8 mouse cellular contexts compared by ENCODE assay signal in the genomic region with DNA sequence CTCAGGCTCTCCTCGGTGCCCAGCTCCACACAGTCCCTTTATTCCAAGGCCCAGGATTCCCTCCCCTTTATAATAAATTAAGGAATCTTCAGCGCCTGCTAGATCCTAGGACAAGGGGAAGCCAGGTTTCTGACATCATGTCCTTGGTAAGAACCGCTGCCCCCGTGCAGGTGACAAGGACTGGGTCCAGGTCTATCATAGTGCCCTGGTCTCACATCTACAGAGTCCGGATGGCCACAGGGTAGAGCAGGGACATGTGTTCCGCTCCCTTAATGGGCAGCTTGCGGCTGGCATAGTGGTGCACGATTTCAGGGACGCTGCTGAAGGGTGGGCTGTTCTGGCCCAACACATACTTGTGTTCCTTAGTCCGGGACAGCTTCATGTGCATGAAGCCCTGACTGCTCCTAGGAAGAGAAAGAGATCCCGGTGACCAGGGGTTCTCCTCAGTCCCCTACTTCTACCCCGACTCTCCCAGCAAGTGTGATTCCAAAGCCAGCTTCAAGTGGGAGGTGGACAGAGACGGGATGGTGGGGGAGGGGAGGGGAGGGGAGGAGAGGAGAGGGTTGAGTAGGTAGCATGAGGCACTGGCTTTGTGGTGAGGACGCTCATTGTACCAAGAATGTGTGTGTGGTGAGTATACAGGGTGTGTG. TPM values are rescaled to one million over a fixed set of nuclear protein-coding genes. Genes with fewer than 3 reads are reported as not detected.
DNase-seq lines count a peak whose midpoint lies in the region; ATAC-seq and TF ChIP-seq lines count a peak whose summit lies in the region.

No protein-coding gene starts in this region.

- peak overlapping the region; percentile 58 for H3K4me2 ChIP-seq in hindbrain, embryonic 14.5 days (replicated peaks)

- peaks cover 56% of the 10 kb centered on the region for H3K4me1 ChIP-seq in hindbrain, embryonic 14.5 days (replicated peaks; ENCODE audit: control insufficient read depth, insufficient read depth, low read length)

- 7% methylated on average over 14 of the region's 14 CpGs for WGBS in hindbrain, embryonic 14.5 days
- WGBS in macrophage (ENCODE audit: missing documents), result 38% methylated on average over 14 of the region's 14 CpGs

- peak; percentile 8 for ATAC-seq in Patski
- peak; percentile 41 for ATAC-seq in hindbrain, embryonic 14.5 days (ENCODE audit: low FRiP score)

- intact Hi-C loops in left cerebral cortex, postnatal 14 days (cut with DNase I), result loop anchor here (2.0 kb wide), 1 partner anchor 20 kb away; a partner anchor contains a TSS

- CTCF ChIA-PET in Patski (lab: Charles Lee), result interaction anchor here (1.2 to 3.1 kb wide), 4 partner anchors 9 to 29 kb away, joined by 4 to 19 read pairs (median 5); no protein-coding TSS in a partner anchor

- H3K79me2 ChIP-seq in macrophage (ENCODE audit: inconsistent target), result no peaks in the 10 kb centered on the region

- peak overlapping the region; percentile 84 for H3K9ac ChIP-seq in hindbrain, embryonic 14.5 days

- in situ Hi-C loops in Patski (cut with MboI; ENCODE audit: low pct_unique_long_range_greater_than_20kb), result no loop called here

- peak; percentile 36 to 54 for DNase-seq in left cerebral cortex, postnatal 14 days (ENCODE audit: low spot score in 2 of 2)
- DNase-seq in left cerebral cortex, adult 11 months (ENCODE audit: low spot score), result no peak
- no peak for DNase-seq in Patski (ENCODE audit: low read depth, low spot score)
- peak; percentile 69 for DNase-seq in embryo, embryonic 10.5 days (ENCODE audit: low spot score)
- no peak for DNase-seq in hindbrain, embryonic 14.5 days (ENCODE audit: low spot score)
- DNase-seq in thymus, postnatal 36 days, result peak; percentile 20 to 35
- DNase-seq in layer of hippocampus, postnatal 36 days, result no peak

- no peaks in the 10 kb centered on the region for H3K9me3 ChIP-seq in hindbrain, embryonic 14.5 days (ENCODE audit: control insufficient read depth, low read length)

- no peak for TF ChIP-seq CTCF in Patski (IDR thresholded peaks at IDR 0.05)

- no peaks in the 10 kb centered on the region for H3K27me3 ChIP-seq in Patski
- no peaks in the 10 kb centered on the region for H3K27me3 ChIP-seq in hindbrain, embryonic 14.5 days (ENCODE audit: control insufficient read depth, insufficient read depth, low read length)

- peaks cover 11% of the 10 kb centered on the region; the same call in 1 of the 2 replicates for H3K36me3 ChIP-seq in hindbrain, embryonic 14.5 days (replicated peaks; ENCODE audit: control insufficient read depth, insufficient read depth)
- no peaks in the 10 kb centered on the region for H3K36me3 ChIP-seq in macrophage (ENCODE audit: inconsistent target)

- H3K27ac ChIP-seq in hindbrain, embryonic 14.5 days, result peak overlapping the region; percentile 98
- no peak overlapping the region for H3K27ac ChIP-seq in macrophage

- H3K4me3 ChIP-seq in hindbrain, embryonic 14.5 days (replicated peaks; ENCODE audit: low read length), result peak overlapping the region; percentile 40
- H3K4me3 ChIP-seq in macrophage (ENCODE audit: inconsistent target), result peak overlapping the region; percentile 14; the same call in 1 of the 2 replicates

- POLR2A ChIA-PET in Patski (lab: Charles Lee), result interaction anchor here (0.6 to 1.2 kb wide), 3 partner anchors 17 to 31 kb away, joined by 3 to 4 read pairs (median 3); no protein-coding TSS in a partner anchor

RNA-seq across cellular contexts. Expression of a gene that starts 19.7 kb away (rescaled TPM):
- 10 to 100 TPM; 75.3 to 77.1 TPM for total RNA-seq in left cerebral cortex, postnatal 14 days (2021)
- polyA plus RNA-seq in Patski (2021) (8.3 TPM), macrophage (2018) (0.98 to 1.2 TPM (median 1.1 TPM) in 3 replicates)
- 17.9 and 19.2 TPM in 2 replicates for polyA plus RNA-seq in hindbrain, embryonic 14.5 days (2014; fragmentation: Nextera tagmentation; extraction: Ambion mirVana)
- total RNA-seq in macrophage (2018; cell fraction: chromatin; rRNA removed), result 1 to 10 TPM in 15 of 26 experiments, under 1 TPM in 4, not detected in 7; 0.49 to 5.3 (median 2.4) TPM
- total RNA-seq in macrophage (2018; cell fraction: cytosol; rRNA removed), result 1 to 10 TPM; 1.1 to 2.9 (median 1.4) TPM
- total RNA-seq in macrophage (2018; cell fraction: nucleus; rRNA removed), result 1 to 10 TPM in 17 of 26 experiments, under 1 TPM in 8, not detected in 1; 0.42 to 8.5 (median 1.7) TPM
- total RNA-seq in layer of hippocampus, postnatal 36 days (2021), result 10 to 100 TPM; 56.6 to 60.0 TPM

RNA-seq across cellular contexts. Expression of a gene that starts 33.8 kb away (rescaled TPM):
- under 1 TPM; 0.07 to 0.15 TPM for total RNA-seq in left cerebral cortex, postnatal 14 days (2021)
- polyA plus RNA-seq in Patski (2021) (0.04 TPM), macrophage (2018) (not detected in 3 replicates)
- polyA plus RNA-seq in hindbrain, embryonic 14.5 days (2014; fragmentation: Nextera tagmentation; extraction: Ambion mirVana), result 0.04 and 0.12 TPM in 2 replicates
- not detected for total RNA-seq in macrophage (2018; cell fraction: chromatin; rRNA removed)
- total RNA-seq in macrophage (2018; cell fraction: cytosol; rRNA removed), result not detected
- not detected for total RNA-seq in macrophage (2018; cell fraction: nucleus; rRNA removed)
- not detected for total RNA-seq in layer of hippocampus, postnatal 36 days (2021)

RNA-seq across cellular contexts. Expression of a gene that starts 35.7 kb away (rescaled TPM):
- not detected for total RNA-seq in left cerebral cortex, postnatal 14 days (2021)
- 0.05 TPM for polyA plus RNA-seq in Patski (2021)
- polyA plus RNA-seq in hindbrain, embryonic 14.5 days (2014; fragmentation: Nextera tagmentation; extraction: Ambion mirVana), result 0.16 and 0.31 TPM in 2 replicates
- total RNA-seq in macrophage (2018; cell fraction: chromatin; rRNA removed), result not detected
- not detected for total RNA-seq in macrophage (2018; cell fraction: cytosol; rRNA removed)
- total RNA-seq in macrophage (2018; cell fraction: nucleus; rRNA removed), result not detected
- not detected in 3 replicates for polyA plus RNA-seq in macrophage (2018)
- not detected for total RNA-seq in layer of hippocampus, postnatal 36 days (2021)

RNA-seq across cellular contexts. Expression of a gene that starts 50.6 kb away (rescaled TPM):
- not detected for total RNA-seq in left cerebral cortex, postnatal 14 days (2021)
- not detected for polyA plus RNA-seq in Patski (2021)
- polyA plus RNA-seq in hindbrain, embryonic 14.5 days (2014; fragmentation: Nextera tagmentation; extraction: Ambion mirVana), result 0.46 TPM in 1 of 2 replicates, not detected in the other
- total RNA-seq in macrophage (2018; cell fraction: chromatin; rRNA removed), result not detected
- total RNA-seq in macrophage (2018; cell fraction: cytosol; rRNA removed), result not detected
- total RNA-seq in macrophage (2018; cell fraction: nucleus; rRNA removed), result not detected
- polyA plus RNA-seq in macrophage (2018), result not detected in 3 replicates
- not detected for total RNA-seq in layer of hippocampus, postnatal 36 days (2021)

RNA-seq across cellular contexts. Expression of a gene that starts 51.0 kb away (rescaled TPM):
- total RNA-seq in left cerebral cortex, postnatal 14 days (2021), result under 1 TPM in 1 of 2 experiments, not detected in 1; 0.09 TPM
- polyA plus RNA-seq in Patski (2021), result 0.01 TPM
- polyA plus RNA-seq in hindbrain, embryonic 14.5 days (2014; fragmentation: Nextera tagmentation; extraction: Ambion mirVana), result not detected in 2 replicates
- total RNA-seq in macrophage (2018; cell fraction: chromatin; rRNA removed), result not detected
- not detected for total RNA-seq in macrophage (2018; cell fraction: cytosol; rRNA removed)
- not detected for total RNA-seq in macrophage (2018; cell fraction: nucleus; rRNA removed)
- polyA plus RNA-seq in macrophage (2018), result not detected in 3 replicates
- under 1 TPM in 1 of 2 experiments, not detected in 1; 0.05 TPM for total RNA-seq in layer of hippocampus, postnatal 36 days (2021)

Comparison
In these comparisons a context has a peak if more than half of its experiments do, and no peak if none do; other contexts are left out.
1. DNase-seq: peak in left cerebral cortex, postnatal 14 days (2 of 2), embryo, embryonic 10.5 days (single experiment) and thymus, postnatal 36 days (2 of 2); none in left cerebral cortex, adult 11 months (single experiment), Patski (single experiment), hindbrain, embryonic 14.5 days (single experiment) and layer of hippocampus, postnatal 36 days (0 of 2).